Mouse (Mus musculus) heart, adult 8-10 months (tissue): ENCODE measurements around the gene Hmgn1. TPM values are rescaled to one million over a fixed set of nuclear protein-coding genes. Genes with fewer than 3 reads are reported as not detected.
"Not testable (repeated sequence)": the region's sequence is repeated elsewhere in the genome, so short reads cannot be mapped to it uniquely, and the experiment has no call there.

ENCODE experiments used
- DNase-seq: peaks from one replicate; pipeline ENCODE4 v3.0.0; 2022; ENCODE audit warnings: low spot score
- total RNA-seq, 4 experiments: library from RNA; stranded (reverse); gene quantifications; 2 replicates each; pipeline ENCODE4 v1.2.4; 2022

The Hmgn1 gene
- total RNA-seq, 4 experiments from 2014 or later = 40.6 to 57.8 (median 43.0) TPM

GRCm38 (mm10) chr16:96126684-96127171, 801 bp downstream of the Hmgn1 start:
- no peak for DNase-seq

- DNase-seq = no peak
These were observed 7.4 kb downstream of the Hmgn1 start for GRCm38 (mm10) chr16:96120022-96120623.

- no peak for DNase-seq
These were observed 12.8 kb downstream of the Hmgn1 start for GRCm38 (mm10) chr16:96114729-96115128.

GRCm38 (mm10) chr16:96112769-96113168, 14.8 kb downstream of the Hmgn1 start:
- no peak for DNase-seq

GRCm38 (mm10) chr16:96110655-96111345, 16.7 kb downstream of the Hmgn1 start:
- DNase-seq = no peak

DNA sequence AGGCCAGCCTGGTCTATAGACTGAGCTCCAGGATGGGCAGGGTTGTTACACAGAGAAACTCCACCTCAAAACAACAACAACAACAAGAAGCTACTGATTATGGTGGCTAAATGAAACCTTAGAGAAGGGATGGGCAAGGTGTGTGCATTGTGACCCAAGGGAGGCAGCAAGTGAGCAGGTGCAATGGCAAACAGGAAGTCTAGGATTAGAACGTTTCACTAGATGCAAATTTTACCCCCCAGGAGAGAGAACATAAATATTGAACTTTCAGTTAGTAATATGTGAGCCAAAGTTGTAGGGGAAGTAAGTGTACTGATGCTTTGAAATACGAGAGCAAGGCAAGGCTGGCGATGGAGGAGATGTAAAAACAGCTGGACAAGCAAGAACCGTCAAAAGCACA, 17.9 kb downstream of the Hmgn1 start:
- DNase-seq = no peak

DNA sequence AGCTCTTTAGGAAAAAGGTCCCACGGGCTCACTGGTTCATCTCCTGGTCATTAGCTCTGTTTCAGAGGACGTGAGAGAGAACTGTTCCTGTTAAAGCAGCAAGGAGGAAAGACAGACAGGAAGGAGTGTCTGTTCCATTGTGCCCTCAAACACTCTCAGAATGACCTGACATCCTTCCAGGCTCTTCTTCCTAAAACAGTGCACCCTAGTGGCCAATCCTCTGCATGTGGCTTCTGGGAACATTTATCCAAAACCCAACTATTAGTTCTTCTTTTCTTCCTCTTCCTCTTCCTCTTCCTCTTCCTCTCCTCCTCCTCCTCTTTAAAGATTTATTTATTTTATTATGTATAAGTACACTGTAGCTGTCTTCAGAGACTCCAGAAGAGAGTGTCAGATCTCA, 24.5 kb downstream of the Hmgn1 start:
- DNase-seq = no peak

DNA sequence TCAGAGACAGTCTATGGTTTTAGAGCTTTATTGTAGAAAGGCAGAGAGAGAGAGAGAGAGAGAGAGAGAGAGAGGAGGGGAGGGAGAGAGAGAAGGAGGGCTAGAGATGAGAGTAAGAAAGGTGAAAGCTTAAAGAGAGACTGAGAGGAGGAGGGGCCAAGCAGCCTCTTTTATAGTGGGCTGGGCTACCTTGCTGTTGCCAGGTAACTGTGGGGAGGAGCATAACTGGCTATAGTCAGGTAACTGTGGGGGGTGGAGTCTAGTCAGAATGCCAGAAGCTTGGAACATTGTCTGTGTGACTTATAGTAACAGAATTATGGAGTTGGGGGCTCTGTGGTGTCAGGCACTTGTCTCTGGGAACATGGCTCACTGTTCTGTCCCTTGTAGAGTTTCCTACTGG, 29.7 kb downstream of the Hmgn1 start:
- not testable (repeated sequence) for DNase-seq

- no peak for DNase-seq
These were observed 31.6 kb downstream of the Hmgn1 start for GRCm38 (mm10) chr16:96095966-96096365.

DNA sequence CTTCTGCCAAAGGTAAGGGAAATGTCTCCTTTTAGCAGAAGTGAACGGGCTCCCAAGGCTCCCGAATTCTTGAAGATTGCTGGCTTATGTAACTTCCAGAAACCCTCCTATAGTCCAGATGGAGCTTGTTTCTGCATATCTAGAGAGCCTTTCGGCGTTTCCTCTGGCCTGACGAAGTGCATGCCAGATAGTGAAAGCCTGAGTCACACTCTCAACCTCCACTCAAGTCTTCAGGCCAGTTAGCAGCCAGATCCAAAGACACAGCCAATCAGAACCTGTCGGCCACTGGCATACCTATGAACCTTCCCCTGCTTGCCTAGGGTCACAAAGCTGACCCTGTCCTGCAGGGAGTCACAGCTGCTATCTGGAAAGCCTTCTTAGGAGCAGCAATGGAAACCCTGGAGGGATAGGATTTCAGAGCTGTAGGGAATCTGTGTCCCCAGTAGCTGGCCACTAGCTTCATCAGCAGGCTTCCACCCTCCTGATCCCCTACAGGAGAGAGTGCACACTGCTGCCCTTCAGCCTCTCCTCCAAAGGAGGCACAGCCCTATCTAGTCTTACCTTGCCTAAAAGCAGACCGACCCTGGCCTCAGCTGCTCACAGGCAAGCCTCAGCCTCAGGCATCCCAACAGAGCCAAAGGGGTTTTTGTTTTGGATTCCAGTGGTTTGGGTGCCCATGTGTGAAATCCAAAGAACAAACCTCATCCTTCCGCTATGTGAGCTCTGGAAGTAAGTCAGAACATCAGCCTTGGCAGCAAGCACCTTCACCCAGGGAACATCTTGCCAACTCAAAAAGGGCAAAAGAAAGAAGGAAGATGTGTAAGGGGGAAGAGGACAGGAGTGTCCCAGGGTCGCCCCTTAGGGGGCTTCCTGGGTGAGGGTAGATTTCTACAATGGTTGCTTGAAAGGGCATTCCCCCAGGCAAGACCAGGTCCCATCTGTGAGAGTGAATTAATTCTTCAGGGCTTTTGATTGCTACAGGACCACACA, 35.7 kb downstream of the Hmgn1 start:
- DNase-seq = no peak

DNA sequence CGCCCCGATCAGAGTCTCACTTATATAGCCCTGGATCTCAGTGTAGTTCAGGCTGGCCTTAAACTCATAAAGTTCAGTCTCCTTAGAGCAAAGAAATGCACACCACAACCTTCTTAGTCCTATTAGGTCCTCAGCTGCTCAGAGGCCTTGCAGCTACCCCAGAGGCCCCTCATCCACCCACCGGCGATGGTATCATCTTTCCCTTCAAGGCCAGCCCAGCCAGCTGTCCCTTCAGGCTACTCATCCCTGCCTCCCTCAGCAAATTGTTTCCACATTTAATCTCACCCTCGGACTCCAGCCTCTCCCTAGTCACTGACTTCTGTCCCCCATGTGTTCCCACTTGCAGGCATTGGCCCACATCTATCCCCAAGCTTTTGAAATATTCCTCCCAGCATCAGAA, 39.4 kb downstream of the Hmgn1 start:
- no peak for DNase-seq

DNA sequence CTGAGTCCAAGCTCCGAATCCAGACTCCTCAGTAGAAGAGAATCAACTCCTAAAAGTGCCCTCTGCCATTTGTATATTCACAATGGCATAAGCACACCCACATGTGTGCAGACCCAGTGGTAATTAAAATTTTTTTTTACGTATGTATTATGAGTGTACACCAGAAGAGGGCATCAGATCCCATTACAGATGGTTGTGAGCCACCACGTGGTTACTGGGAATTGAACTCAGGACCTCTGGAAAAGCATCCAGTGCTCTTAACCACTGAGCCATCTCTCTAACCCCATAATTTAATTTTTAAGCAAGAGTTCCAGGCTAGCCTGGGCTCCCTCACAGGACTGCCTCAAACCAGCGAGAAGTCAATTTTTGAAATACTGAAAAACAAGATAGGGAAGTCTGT, 40.1 kb downstream of the Hmgn1 start:
- DNase-seq = no peak

- DNase-seq = no peak
These were observed 40.5 kb downstream of the Hmgn1 start for GRCm38 (mm10) chr16:96087001-96087400.

DNA sequence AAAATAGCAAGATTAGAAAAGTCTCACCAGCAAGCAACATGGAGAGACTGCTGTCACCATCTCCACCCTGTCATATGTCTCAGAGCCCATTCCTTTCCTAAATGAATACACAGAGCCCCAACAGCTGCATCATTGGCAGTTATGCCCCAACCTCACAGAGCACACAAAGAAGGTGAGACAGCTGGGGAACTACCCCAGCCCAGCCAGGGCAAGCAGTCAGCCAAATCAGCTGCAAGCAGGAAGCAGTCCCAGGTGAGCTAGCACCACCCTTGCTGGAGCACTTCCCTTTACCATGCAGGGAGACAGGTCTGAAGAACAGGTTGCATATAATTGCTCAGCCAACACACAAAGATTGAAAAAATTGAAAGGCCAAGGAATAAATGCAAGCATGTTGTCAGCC, 41.9 kb downstream of the Hmgn1 start:
- DNase-seq = no peak

- DNase-seq = peak; percentile 70
These were observed 44.3 kb downstream of the Hmgn1 start for GRCm38 (mm10) chr16:96083179-96083646.

DNA sequence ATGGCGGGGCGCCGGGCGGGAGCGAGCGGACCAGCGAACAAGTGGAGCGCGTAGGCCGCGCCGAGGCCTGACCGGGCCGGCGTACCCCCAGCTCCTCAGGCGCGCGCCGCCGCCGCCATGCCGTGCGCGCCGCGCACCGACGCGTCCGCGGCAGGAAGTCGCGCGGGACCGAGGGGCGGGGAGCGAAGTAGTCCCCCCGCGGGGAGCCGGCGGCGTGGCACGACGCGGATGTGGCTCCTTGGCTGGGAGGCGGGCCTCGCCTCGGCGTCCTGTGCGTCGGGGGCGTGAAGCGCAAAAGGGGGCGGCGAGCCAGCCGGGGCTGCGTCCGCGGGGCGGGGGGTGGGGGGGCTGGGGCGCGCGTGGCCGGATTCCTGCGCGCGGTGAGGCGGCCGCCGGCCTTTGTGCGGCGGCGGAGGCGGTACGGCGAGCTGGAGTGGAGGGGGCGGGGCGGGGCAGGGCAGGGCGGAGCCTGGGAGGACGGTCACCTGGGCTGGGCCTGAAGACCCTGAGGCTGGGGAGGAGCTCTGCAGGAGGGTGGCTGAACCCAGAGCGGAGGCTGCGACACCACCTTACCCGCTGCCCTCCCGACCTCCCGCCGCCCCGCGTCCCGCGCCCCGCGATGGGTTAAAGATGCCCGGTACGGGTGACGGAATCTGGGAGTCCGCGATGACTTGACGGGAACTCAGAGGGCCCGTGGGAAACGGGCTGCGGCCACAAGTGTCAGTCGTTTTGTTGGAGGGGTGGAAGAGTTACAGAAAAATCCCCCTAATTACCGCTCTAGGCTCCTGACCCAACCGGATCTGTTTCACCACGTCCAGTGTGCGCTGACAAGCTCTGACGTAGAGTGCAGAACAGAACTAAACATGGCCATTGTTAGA, 45.0 kb downstream of the Hmgn1 start, which contains the start of gene Brwd1:
Brwd1 (minus strand) TSS at position 226 of the 878 bp plus-strand sequence.
- peak; percentile 87 for DNase-seq

DNA sequence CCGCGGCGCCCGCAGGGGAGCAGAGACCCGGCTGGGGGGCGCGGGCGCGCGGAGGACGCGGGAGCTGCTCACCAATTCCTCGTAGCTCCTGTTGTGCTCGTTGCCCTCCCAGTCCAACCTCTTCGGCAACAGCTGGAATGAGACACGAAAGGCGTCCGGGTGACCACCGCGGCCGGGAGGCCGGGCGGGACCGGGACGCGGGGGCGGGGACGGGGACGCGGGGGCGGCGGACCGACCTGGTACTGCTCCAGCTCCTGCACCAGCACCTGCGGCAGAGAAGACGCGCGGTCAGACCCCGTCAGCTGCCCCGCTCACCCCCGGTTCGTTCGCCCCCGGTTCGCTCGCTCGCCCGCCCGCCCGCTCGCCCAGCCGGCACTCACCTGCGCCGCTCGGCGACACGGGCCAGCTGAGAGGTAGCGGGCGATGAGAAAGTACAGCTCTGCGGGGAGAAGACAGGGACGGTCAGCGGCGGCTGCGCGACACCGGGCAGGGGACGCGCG, 45.7 kb downstream of the Hmgn1 start:
- DNase-seq = no peak

DNA sequence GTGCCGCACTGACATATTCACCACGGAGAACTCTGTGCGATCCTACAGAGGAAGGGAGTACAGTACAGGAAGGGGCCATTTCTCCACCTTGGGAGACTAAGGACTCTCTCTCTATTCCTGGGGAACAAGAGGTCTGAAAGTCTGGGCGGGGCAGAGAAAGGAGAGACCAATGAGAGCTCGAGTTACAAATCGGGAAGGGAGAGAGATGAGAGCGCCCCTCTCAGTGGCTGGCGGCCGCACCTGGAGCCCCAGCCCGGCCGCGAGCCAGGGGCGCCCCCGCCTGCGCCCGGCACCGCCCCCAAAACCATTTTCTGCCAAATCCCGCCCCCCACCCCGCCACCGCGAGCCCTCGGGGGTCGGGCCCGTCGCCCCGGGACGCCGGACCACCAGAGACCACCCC, 46.2 kb downstream of the Hmgn1 start:
- peak; percentile 95 for DNase-seq

DNA sequence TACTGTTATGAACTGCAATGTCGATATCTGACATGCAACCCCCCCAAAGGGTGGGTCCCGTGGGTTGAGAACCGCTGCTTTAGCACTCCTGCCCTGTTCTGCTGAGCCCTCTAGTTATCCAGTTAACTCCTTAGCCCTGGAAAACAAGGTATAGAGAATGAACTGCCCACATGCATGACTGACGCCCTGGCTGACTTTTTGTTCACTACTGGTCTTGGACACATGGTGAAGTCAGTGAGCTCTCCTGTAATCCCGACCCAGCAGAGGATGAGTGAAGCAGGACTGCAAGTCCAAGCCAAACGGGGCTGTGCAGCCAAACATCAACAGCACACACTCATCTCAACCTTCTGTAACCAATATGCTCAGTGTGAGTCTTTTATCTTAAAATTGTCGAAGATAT, 47.0 kb downstream of the Hmgn1 start:
- no peak for DNase-seq
